8 mouse cellular contexts compared by ENCODE assay signal in the genomic region with DNA sequence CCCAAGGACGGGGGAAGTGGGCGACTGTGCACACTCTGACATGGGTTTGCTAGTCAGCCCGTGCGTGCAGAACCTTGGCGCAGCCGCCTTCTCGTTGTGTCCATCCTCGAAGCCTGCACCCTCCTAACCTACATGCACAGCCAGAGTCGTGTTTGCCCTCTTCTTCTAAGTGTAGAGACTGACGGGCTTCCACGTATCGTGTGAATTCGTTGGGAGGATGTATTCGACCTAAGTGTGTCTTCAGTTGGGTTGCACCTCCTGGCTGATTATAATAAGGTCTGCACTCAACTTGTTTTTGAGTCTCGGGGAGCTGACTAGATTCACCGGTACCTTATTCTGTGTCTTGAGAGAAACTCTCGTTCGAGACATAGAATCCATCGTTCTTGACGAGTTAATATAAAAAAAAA. TPM values are rescaled to one million over a fixed set of nuclear protein-coding genes. Genes with fewer than 3 reads are reported as not detected.
DNase-seq lines count a peak whose midpoint lies in the region; ATAC-seq and TF ChIP-seq lines count a peak whose summit lies in the region.

No protein-coding gene starts in this region.

- no peaks in the 10 kb centered on the region for H3K27me3 ChIP-seq in kidney, embryonic 16.5 days (ENCODE audit: insufficient read depth, low read length)
- H3K27me3 ChIP-seq in hindbrain, postnatal 0 days (ENCODE audit: insufficient read depth, low read length): no peaks in the 10 kb centered on the region
- H3K27me3 ChIP-seq in midbrain, embryonic 15.5 days (replicated peaks): no peaks in the 10 kb centered on the region

- ATAC-seq in kidney, embryonic 16.5 days (ENCODE audit: low FRiP score, low TSS enrichment): no peak; the same call in none of the 2 replicates
- peak; percentile 62; the same call in 1 of the 2 replicates for ATAC-seq in hindbrain, postnatal 0 days
- ATAC-seq in midbrain, embryonic 15.5 days (replicated peaks): no peak

- 6% methylated on average over 20 of the region's 20 CpGs for WGBS in kidney, embryonic 16.5 days
- WGBS in hindbrain, postnatal 0 days: 5% methylated on average over 20 of the region's 20 CpGs
- 7% methylated on average over 20 of the region's 20 CpGs for WGBS in midbrain, embryonic 15.5 days

- peak overlapping the region; percentile 99 for H3K27ac ChIP-seq in kidney, embryonic 16.5 days (ENCODE audit: low read length)
- H3K27ac ChIP-seq in brown adipose tissue, adult 24 weeks (replicated peaks; ENCODE audit: low read depth, low read length): peak overlapping the region; percentile 96
- peak overlapping the region; percentile 98 for H3K27ac ChIP-seq in hindbrain, postnatal 0 days
- H3K27ac ChIP-seq in midbrain, embryonic 15.5 days: peak overlapping the region; percentile 97

- peak overlapping the region; percentile 72 for H3K4me3 ChIP-seq in kidney, embryonic 16.5 days (ENCODE audit: low read length)
- H3K4me3 ChIP-seq in brown adipose tissue, adult 24 weeks (ENCODE audit: insufficient read depth, low read depth, low read length): peak overlapping the region; percentile 89
- peak overlapping the region; percentile 53 for H3K4me3 ChIP-seq in hindbrain, postnatal 0 days (ENCODE audit: low read length)
- peak overlapping the region; percentile 47 for H3K4me3 ChIP-seq in midbrain, embryonic 15.5 days

- peaks cover 44% of the 10 kb centered on the region for H3K4me1 ChIP-seq in kidney, embryonic 16.5 days (ENCODE audit: insufficient read depth, low read length)
- peaks cover 23% of the 10 kb centered on the region for H3K4me1 ChIP-seq in brown adipose tissue, adult 24 weeks (ENCODE audit: control insufficient read depth, insufficient read depth, insufficient read length, low read length)
- peaks cover 15% of the 10 kb centered on the region for H3K4me1 ChIP-seq in hindbrain, postnatal 0 days (ENCODE audit: insufficient read depth, low read length)
- H3K4me1 ChIP-seq in midbrain, embryonic 15.5 days: peaks cover 22% of the 10 kb centered on the region

- DNase-seq in kidney, adult 11 months: no peak
- DNase-seq in hindbrain, postnatal 0 days (ENCODE audit: low spot score): no peak
- DNase-seq in layer of hippocampus, postnatal 25 days (ENCODE audit: extremely low spot score in 1 of 2, low spot score in 1 of 2): no peak
- DNase-seq in adrenal gland, postnatal 36 days: no peak
- no peak for DNase-seq in thymus, postnatal 14 days

- H3K9me3 ChIP-seq in kidney, embryonic 16.5 days (ENCODE audit: low read length): no peaks in the 10 kb centered on the region
- H3K9me3 ChIP-seq in hindbrain, postnatal 0 days (ENCODE audit: low read length): no peaks in the 10 kb centered on the region
- no peaks in the 10 kb centered on the region for H3K9me3 ChIP-seq in midbrain, embryonic 15.5 days

- no peak for TF ChIP-seq CTCF in hindbrain, postnatal 0 days (IDR thresholded peaks at IDR 0.05; ENCODE audit: low read depth)

- H3K4me2 ChIP-seq in kidney, embryonic 16.5 days (replicated peaks; ENCODE audit: low read depth, low read length): peak overlapping the region; percentile 88
- peak overlapping the region; percentile 88 for H3K4me2 ChIP-seq in hindbrain, postnatal 0 days (ENCODE audit: low read depth, low read length)
- H3K4me2 ChIP-seq in midbrain, embryonic 15.5 days: peak overlapping the region; percentile 58

- H3K9ac ChIP-seq in kidney, embryonic 16.5 days (replicated peaks; ENCODE audit: low read length): peak overlapping the region; percentile 97
- H3K9ac ChIP-seq in hindbrain, postnatal 0 days (replicated peaks; ENCODE audit: low read length): peak overlapping the region; percentile 88
- peak overlapping the region; percentile 73 for H3K9ac ChIP-seq in midbrain, embryonic 15.5 days

- no peaks in the 10 kb centered on the region for H3K36me3 ChIP-seq in kidney, embryonic 16.5 days (ENCODE audit: insufficient read depth, low read length)
- H3K36me3 ChIP-seq in hindbrain, postnatal 0 days (ENCODE audit: insufficient read depth, low read length): no peaks in the 10 kb centered on the region
- H3K36me3 ChIP-seq in midbrain, embryonic 15.5 days (replicated peaks): no peaks in the 10 kb centered on the region

RNA-seq across cellular contexts. Expression of a gene that starts 38.6 kb away (rescaled TPM):
- polyA plus RNA-seq in kidney, embryonic 16.5 days (2015; fragmentation: Nextera tagmentation; extraction: Ambion mirVana): 2,279 and 2,662 TPM in 2 replicates
- polyA plus RNA-seq in brown adipose tissue, adult 24 weeks (2012; ENCODE audit: insufficient read depth, insufficient read length, missing spikeins): 280 and 322 TPM in 2 replicates
- total RNA-seq in hindbrain, postnatal 0 days (2014; rRNA removed): 619 and 723 TPM in 2 replicates
- polyA plus RNA-seq in hindbrain, postnatal 0 days (2015; fragmentation: Nextera tagmentation; extraction: Ambion mirVana): 1,399 and 1,474 TPM in 2 replicates
- 1,373 and 1,532 TPM in 2 replicates for polyA plus RNA-seq in midbrain, embryonic 15.5 days (2015; fragmentation: Nextera tagmentation; extraction: Ambion mirVana)
- total RNA-seq in layer of hippocampus, postnatal 25 days (2021): 100 to 1,000 TPM; 508 to 527 TPM
- total RNA-seq in adrenal gland, postnatal 36 days (2021): 100 to 1,000 TPM; 546 to 552 TPM
